Mouse (Mus musculus): ENCODE results near the gene Rab2b.

Rab2b gene

GRCm38 (mm10) chr14:52277210-52277609, 2.1 kb downstream of the Rab2b start:
- DNase-seq (ENCODE audit: low spot score in 2 of 2): no peak

GRCm38 (mm10) chr14:52272781-52273180, 6.6 kb downstream of the Rab2b start:
- DNase-seq (ENCODE audit: low spot score in 2 of 2): no peak

DNA sequence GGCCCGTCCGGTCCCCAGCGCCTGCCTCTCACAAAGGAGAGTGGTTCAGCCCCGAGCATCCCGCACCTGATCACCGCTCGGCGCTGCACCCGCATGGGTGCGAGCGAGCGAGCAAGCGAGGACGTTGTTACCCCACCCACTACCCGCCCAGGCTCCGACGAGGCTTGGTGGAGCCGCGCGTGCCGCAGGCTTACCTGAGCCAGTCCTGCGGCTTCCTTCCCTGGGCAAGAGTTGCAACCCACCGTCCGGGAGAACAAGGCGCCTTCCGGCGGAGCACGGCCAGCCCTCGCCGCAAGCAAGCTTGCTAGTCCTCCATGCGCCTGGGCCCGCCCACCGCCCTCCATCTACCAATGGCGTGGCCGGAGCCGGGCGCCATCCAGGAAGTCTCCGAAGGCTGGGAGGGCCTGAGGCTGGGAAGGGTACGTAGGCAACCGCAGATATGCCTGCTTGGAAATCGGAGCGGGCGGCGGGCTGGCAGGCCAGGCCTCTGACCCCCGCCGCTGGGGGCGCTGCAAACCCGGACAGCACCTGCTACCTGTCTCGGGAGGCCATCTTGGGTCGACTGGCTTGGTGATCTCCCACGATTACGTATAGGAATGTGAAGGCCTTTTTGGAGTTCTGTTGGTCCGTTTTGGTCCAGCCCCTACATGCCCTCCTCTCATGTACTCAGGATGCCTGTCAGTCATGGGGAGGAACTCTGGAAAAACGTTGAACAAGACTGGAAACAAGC, 21.7 kb downstream of the Rab2b start, which contains the start of gene Chd8:
TSS of gene Chd8 (minus strand) at position 297 of the 730 bp plus-strand sequence.
- peak; percentile 99 for DNase-seq (ENCODE audit: low spot score in 2 of 2)

DNA sequence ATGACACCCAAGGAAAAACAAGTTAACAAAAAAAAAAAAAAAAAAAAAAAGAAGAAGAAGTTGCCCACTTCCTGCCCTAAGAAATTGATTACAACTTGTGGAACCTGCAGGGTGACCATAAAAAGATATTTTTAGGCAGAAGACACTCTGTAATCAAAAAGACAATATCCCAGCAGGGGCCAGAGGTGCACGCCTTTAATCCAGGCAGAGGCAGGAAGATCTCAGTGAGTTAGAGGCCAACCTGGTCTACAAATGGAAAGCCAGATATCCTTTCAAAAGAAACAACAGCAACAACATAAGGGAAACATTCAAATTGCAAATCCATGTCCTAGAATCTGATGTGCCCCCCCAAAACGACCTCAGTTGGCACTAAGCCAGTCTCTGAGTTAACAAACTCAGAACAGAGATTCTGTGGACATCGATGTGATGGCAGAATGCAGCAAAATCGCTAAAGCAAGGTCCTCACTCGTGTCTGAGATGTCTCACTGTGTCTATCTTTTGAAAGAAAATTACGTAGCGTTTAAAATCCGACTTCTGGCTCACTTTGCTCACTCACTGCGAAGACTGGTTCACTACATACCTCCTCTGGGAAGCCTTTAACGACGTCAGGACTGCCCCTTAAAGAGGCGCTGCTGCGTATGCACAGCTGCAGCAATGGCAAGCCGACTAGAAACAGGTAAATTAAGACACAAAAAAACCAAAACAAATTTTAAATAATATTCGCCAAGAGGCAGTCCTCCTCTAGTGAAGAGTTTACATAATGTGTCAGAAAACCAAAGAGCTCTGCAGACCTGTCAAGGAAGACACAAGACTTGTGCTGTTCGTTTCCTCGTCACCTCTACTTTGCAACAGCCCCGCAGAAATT, 22.8 kb downstream of the Rab2b start:
- peak; percentile 3 to 13 for DNase-seq (ENCODE audit: low spot score in 2 of 2)

DNA sequence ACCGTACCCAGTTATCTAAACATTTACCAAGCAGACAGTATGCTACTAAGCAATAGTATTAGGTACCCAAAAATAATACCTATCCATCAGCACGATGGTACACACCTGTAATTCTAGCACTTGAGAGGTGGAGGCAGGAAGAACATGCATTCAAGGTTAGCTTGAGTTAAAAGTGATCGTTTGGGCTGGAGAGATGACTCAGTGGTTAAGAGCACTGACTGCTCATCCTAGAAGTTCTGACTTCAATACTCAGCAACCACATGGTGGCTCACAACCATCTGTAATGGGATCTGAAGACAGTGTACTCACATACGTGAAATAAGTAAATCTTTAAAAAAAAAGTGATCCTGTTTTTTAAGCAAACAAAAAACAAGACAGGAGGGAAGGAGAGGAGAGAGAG, 33.2 kb downstream of the Rab2b start:
- no peak for DNase-seq (ENCODE audit: low spot score in 2 of 2)

DNA sequence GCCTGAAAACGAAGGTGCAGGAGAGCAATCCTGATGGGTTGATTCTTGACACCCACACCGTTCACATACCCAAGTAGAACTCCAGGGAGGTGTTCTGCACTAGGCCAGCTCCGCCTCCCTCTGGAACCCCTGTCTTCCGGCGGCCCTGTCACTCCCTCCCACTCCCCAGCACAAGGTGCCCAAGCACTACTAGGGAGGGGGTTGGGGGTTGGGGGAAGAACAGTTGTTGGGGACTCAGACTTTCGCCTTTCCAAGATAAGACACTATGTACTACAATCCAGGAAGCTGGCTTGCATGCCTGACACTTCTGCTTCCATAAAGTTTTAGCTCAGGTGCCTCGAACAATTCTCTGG, 34.7 kb downstream of the Rab2b start:
- DNase-seq (ENCODE audit: low spot score in 2 of 2): no peak

DNA sequence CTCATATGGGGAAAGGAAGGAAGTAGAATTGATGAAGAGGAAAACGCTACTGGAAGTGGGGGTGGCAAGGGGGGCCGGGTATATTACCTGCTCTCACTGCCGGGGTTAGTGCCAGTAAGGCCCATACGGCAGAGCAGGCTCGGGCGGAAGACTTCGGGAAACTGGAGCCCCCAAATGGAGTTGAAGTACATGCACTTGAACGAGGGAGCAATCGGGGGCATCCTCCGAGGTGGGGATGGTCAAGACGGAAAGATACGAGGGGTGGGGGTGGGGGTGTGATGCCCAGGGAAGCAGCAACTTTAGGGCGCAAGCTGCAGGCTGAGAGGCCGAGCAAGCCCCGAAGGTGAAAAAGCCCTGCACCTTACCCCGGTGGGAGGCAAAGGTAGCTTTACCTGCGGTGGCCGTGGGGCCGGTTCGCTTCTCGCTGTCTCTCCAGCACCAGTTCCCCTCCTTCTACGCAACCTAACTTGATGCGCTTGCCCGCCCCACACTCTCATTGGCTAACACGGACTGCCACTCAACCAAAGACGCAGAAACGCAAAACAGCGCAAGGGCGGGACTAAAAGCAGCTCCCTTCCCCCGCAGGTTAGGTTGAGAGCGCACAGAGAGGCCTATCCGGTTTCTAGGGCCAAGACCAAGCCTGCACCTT, 35.2 kb downstream of the Rab2b start:
- DNase-seq (ENCODE audit: low spot score in 2 of 2): peak; percentile 99 to 100

DNA sequence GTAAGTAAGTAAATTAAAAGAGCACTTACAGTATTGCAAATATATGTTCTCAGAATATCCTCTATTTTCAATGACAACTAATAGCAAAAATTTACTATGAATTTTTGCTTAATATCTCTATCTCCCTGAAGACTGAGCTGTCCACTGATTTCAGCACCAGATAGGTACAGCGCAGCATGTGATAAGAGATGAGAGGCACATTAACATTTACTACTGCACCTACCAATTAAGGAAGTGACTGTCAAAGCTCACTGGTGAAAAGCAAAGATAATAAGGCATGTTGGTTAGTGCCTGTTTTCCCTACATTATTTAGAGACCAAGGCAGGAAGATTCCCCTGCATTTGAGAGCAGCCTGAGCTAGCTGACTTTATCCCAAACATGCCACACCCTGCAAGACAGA, 43.1 kb downstream of the Rab2b start:
- DNase-seq (ENCODE audit: low spot score in 2 of 2): no peak

DNA sequence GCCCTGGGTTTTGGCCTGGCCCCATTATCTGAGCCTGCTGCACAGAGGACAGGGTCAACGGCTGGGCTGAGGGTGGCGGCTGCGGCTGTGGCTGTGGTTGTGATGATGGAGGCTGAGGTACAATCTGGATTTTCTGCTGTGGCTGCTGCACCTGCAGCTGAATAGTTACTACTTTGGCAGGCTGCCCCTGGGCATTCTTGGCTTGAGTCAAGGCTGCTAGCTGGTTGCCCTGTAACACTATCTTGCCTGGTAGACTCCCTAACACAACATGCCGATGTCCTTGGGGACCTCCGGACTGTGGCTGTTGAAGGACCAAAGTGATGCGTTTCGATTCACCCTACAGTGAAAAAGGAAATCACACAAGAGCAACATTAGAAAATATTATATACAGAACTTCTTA, 44.2 kb downstream of the Rab2b start:
- DNase-seq (ENCODE audit: low spot score in 2 of 2): no peak

DNA sequence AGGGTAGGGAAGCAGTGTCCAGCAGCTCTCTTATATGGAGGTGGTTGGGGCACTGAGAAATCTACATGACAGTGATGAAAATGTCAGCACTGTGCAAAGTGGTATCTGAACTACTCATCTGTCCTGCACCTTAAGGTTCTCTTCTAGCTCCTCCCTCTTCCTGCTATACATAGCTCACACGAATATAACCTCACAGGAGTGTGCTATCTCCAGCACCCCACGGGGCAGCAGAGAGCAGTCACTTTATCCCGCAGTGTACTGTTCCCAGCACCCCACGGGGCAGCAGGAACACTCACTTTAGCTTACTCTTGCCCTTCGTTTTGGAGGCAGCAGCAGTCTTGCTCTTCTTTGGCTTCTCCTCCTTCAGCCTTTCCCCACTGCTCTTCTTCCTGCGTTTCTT, 47.1 kb downstream of the Rab2b start:
- no peak for DNase-seq (ENCODE audit: low spot score in 2 of 2)

- no peak for DNase-seq (ENCODE audit: low spot score in 2 of 2)
Observed at GRCm38 (mm10) chr14:52225972-52226371, 53.4 kb downstream of the Rab2b start.

DNA sequence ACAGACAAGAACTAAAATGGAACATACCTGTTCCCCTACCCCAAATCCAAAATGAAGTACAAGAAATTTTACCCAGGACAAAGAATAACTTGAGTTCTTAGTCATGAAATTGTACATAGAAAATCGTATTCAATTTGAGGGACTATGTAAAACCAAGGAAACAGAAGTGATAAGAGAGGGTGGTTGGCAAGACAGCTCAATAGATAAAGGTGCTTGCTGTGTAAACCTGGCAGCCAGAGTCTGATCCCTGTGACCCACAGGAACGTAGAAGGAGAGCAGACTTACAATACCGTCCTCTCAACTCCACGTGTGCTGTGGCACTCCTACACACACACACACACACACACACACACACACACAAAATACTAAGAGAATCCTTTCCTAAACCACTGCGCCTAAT, 62.1 kb downstream of the Rab2b start:
- DNase-seq (ENCODE audit: low spot score in 2 of 2): no peak
